Mouse (Mus musculus): ENCODE measurements around the gene BC030867. TPM values are rescaled to one million over a fixed set of nuclear protein-coding genes. Genes with fewer than 3 reads are reported as not detected.
A peak's percentile ranks its signal among the peaks of the same experiment; 100 is the strongest.

Gene BC030867
- under 1 TPM; 0.41 to 0.83 (median 0.56) TPM for total RNA-seq (2022)

DNA sequence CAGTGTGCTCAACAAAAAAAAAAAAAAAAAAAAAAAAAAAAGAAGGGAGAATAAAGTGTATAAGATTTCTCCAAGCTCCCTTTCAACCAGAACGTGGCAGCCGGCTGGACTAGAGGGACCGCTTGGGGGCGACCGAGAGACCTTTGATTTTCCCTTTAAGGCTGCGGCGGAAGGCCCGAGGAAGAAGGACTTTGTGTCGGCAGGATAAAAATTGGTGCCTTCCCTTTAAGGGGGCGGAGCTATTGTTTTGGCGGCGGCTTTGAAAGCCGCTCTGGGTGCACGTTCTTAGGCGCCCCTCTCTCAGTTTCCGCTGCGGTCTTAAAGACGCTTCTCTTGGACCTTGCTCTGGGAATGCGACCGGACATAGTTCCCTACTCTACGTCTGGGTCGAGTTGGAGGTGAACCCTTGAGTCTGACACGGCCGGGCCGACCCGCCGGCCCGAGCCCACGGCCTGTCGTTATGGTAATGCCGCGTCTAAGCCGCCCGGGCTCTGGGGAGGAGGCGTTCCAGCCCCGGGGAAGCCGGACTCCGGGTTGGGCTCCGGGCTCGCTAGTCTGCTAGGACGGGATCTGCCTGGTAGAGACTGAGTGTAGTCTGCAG lies at the start of gene BC030867:
BC030867 (plus strand) TSS at position 253 of the 601 bp plus-strand sequence.
- peak; percentile 83 for DNase-seq

DNA sequence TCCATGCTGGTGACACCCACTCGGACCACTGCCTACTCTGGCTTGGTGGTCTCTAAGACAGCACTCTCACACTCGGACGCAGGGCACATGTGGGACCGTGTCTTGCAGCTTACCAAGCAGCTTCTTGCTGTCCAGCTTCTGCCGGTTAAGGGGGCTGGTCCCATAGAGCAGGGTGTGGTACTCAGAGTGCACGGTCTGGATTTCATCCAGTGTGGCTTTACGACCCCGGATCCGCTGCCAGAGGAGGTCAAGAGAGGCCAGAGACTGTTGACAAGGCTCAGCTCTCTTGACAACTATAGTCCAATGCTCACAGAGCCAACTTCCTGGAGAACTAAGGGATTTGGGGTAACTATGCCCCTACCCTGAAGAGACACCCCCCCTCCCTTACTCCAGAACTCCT lies 48.8 kb upstream of the BC030867 start:
- DNase-seq: no peak

DNA sequence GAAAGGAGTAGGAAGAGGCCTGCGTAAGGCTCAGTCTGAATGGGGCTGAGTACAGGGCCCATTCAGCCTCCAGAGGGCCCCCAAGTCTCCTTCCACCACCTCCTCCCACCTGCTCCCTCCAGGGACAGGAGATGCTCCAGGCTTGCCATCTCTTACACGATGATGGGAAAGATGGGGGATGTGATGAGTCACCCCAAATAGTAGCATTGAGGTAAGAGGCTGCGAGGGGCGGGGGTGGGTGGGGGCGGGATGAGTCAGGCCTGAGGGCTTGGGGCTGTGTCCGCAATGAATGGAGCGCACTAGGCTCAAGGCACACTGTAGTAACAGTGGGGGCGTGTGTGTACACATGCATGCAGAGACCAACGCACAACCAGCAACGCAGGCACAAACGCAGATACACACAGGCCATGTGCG lies 47.3 kb upstream of the BC030867 start:
- DNase-seq: no peak

DNA sequence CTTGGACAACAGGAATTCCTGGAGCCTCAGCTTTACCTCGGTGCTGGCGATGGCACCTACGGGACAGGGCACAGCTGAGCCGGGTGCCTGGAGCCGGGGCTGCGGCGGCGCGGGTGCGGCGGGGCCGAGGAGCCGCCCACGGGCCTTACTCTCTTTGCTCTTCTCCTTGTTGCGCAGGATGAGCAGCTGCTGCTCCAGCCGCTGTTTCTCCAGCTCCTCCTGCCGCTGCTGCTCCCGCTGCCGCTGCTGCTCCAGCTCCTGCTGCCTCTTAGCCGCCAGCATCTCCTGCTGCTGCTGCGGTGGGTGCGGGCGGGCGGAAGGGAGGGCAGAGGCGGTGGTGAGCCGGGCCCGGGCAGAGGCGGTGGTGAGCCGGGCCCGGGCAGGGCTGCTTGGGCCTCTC lies 42.2 kb upstream of the BC030867 start:
- no peak for DNase-seq

DNA sequence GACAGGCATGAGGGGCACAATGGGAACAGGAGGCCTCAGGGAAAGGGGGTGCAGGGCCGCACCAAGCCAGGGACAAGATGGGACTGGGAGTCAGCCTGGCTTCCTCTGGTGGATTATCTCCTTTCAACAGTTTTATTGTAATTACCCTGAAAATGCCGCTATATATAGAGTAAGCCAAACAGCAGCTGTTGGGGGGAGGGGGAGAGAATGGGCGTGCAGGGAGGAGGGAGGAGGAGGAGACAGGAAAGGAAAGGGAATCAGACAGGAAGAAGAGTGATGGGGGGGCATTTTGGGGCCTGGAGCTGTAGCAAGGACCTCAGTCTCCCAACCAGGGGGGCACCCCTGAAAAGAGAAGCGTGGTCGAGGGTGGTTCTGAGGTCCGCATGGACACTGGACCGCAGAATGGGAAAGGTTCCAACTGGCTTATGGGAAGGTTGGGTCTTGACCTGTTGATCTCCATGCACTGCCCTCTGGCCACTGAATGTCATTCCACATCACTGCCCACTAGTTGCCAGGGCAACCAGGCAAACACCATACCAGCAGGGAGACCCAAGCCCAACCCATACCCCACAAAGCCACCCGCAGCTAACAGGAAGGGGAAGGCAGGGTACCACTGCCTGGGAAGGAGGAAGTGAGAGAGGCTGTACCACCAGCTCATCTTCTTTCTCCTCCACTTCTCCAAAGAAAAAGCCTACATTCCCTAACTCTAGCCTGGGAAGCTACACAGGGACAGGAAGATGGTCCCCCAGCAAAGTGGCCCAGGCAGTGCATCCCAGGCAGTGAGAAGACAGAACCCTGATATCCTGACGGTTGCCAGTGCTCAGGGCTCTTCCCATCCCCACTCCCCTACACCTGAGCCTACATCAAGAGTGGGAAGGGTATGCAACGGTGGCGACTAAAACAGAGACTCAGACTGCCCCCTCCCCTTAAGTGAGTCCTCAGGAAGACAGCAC lies 40.6 kb upstream of the BC030867 start:
- DNase-seq: no peak

DNA sequence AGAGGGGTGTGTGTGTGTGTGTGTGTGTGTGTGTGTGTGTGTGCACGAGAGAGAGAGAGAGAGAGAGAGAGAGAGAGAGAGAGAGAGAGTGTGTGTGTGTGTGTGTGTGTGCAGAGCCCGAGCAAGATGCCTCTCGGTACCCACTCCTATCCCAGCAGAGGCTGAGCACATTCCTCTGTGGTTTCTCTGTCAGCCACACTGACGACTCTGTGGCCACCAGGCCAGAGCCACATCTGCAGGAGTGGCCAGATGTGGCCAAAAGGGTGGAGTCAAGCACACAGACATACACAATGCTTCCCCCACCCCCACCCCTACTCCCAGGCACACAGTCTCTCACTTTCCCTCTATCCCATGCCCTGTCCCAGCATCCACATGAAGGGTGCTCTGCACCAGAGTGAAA lies 39.8 kb upstream of the BC030867 start:
- DNase-seq: no peak

DNA sequence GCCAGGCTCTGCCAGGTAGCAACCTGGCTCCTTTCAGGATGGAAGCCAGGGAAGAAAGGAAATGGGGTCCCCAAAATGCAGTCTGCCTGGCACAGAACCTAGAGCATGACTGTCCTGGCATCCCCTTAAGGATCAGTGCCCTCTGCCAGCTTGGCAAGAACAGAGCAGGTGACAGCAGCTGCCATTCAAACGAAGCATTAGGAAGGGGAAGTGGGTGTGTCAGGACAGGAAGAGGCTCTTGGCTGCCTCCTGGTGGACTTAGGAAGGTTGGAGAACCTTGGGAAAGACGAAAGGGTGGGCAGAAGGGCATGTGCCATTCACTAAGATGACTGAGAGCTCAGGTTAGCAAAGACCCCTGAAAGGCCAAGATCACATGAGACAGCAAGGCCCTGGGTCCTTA lies 38.9 kb upstream of the BC030867 start:
- DNase-seq: no peak

DNA sequence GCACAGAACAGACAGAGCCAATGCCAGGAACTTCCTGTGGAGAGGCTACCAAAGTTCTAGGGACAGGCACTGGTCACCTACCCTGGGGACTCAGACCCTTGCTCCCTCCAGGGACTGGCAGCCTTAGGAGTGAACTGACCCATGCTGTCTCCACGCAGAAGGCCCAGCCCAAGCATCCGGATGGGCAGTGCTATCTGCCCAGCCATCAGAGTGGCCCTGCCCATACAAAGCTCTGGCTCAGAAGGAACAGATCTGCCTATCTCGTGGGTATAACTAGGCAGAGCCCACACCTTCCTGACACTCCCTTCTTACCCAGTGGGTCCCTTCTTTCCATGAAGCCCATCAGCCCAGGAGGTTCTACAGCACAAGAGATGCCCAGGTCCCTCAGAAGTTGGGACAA lies 38.5 kb upstream of the BC030867 start:
- no peak for DNase-seq

DNA sequence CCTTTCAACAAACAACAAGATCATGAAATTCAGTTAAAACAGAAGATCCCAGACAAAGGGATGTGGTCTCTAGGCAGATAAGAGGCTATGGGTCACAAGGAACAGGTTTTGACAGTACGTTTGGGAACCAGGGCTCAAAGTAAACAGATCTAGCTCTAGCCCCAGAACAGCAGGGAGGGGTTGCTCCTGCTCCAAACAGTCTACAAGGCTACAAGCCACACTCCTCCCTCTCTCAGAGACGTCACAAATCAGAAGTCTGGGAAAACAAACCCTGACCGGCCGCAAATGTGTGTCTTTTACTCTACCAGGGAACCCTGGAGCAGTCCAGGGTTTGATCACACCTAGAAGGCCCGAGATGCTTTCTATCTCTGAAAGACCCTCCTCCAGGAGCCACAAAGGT lies 37.7 kb upstream of the BC030867 start:
- DNase-seq: no peak

DNA sequence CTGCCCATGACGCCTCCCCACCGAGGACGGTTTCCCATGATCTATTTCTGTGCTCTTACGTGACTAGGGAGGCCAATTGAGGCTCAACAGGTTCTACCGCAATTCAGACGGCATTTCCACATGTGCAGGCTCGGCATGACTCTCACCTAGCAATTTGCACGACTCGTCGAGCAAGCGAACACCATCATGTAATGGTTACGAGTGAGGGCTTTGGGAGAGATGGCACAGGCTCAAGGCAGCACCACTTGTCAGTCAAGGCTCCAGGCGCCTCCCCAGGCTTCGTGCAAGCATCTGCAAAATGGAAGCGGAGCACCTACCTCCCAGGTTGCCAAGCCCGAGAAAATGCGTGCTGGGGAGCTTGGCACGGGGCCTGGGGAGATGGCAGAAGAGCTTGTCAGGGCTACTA lies 36.7 kb upstream of the BC030867 start:
- DNase-seq: no peak

DNA sequence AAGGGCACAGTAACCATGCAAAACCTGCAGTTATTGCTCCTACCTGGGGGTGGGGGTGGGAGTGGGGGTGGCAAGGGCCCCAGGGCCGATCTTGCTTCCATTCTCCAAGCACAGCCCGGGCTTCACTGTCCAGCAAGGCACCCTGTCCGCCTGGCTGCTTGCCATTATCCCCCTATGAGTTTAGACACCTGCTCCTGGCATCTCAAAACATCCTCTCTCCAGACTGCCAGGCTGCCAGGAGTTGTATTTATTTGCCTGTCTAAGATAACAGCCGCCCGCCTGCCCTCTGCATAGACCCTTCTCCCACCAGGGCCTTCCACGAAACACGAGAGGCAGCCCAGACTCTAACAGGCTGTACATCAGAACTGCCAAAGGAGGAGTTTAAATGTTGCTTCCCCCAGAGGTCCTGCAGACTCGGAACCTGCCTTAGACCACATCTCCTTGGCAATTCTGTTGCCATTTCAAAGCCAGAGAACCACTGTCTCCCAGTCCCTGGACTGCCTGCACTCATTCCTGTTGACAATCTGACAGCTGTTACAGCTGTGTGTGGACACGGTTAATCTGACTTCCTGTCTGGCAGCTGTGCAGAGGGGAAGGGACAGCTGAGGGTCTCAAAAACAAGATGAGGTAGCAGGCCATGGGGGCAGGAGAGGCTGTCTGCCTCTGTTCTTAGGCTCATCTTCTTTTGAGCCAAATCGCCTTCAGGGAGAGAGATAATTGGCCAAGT lies 34.1 kb upstream of the BC030867 start:
- DNase-seq: no peak

DNA sequence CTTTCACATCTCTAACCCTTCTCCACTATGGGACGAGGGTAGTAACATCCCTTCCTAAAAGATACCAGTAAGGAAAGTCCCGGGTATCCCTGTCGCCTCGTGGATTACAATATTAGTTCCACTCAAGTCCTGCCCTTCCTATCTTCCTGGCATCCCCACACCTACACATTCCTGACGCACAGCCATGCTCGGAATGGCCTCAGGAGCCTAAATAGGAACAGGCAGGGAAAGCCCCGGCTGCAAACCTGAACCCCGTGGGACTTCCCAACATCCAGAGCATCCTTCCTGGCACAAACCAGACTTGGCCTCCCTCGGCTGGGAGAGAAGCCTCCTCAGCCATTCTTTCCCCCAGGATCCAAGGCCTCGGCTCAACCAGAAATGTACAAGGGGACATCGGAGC lies 33.2 kb upstream of the BC030867 start:
- no peak for DNase-seq

DNA sequence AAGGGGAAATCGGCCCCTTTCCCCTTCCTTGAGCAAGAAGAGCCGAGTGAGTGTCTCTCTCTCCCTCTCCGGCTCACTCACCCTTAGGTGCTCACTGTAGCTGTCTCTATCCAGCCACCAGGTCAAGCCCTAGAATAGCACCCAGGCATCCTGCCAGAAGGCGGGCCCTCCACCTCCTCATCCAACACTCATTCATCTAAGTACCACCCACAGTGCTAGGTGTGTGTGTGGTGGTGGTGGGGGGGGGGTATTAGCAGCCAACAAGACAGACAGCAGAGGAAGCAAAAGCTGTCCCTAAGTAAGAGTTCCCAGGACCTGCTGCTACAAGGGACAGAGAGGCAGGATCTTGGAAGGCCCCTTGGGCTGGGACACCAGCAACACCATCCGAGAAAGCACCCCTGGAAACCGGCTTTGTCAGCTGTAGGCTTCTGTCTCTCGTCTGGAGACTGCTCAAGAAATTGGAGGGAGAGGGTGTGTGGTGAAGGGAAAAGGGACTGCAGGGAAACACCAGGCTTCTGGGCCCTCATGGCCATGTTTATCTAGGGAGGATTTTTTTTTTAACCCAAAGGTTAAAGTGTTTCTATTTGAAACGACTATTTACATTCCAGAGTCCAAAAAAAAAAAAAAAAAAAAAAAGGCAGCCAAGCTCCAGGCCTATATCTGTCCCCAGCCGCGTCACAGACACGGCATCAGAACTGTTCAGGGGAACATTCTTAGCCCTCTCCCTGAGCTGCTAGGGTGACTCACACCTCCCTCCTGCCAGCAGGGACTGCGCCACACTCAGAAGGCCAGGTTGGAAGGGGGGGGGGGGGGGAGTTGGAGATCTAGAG lies 32.4 kb upstream of the BC030867 start:
- DNase-seq: peak; percentile 76

DNA sequence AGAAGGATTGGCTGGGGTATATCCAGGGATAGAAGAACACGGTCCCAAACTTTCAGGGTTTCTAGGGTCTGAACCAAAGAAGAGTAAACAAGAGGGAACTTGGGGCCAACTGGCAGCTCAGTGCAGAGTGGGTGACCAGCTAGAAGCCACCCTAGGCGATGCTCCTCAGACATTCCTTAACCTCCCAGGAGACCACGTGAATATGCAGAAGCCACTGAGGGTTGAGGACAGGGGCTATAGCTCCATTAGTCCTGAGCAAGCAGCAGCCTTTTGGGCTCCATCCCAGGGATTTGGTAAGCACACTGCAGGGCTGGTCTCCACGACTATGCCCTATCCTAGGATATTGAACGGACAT lies 31.8 kb upstream of the BC030867 start:
- DNase-seq: no peak

DNA sequence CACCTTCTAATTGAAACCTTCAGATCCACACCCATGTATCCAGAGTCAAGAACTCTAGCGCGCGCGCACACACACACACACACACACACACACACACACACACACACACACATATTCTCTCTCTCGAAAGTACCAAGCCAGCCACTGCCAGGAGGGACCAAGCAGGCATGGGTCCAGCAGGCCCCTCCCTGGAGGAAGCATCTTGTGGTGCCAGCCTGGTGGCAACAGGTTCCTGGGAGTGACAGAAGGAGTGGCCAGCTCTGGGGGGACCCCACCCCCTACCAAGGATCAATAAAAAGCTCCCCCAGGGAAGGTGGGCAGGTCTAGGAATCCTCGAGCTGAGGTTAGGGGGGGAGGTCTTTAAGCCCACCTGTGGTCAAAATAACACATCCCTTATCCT lies 31.3 kb upstream of the BC030867 start:
- DNase-seq: no peak

DNA sequence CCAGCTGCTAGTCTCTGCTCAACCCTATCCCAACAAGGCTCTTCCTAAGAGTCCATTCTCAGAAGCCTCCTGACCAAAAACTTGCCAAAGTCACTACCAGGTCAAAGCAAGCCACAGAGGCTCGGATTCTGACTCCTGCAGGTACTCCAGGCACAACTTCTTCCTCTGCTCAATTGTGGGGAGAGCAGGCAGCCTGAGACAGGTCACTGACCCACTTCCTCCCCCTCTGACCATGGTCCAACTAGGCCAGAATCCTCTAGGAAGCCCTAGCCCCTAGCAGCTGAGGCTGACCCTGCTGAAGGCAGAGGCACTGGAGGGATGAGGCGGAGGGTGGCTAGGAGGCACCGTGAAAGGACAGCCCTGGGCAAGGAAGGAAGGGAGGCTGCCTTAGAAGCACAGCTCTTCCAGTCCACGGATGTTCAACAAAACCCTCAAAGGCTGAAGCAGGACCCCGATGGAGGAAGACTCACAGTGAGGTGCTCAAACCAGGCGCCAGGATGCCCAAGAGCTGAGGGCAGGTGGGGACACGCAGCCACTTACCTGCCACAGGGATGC lies 30.7 kb upstream of the BC030867 start:
- DNase-seq: no peak

DNA sequence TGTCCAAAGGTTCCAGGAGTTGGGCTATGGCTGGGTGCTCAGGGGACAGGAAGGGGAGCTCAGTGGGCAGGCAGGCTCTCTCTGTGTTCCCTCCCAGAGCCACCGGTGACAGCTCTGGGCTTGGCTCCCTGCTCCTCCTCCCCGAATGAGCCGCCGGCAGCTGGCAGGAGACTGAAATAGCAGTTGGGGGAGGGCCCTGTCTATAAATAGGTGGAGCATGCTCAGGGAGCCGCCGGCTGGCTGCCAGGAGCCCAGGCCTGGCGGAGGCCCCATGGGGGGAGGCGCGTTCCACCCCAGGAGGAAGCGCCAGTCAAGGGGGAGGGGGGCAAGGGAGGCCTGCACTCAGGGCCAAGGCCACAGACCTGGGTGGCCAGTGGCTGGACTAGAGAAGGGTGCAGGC lies 29.9 kb upstream of the BC030867 start:
- DNase-seq: peak; percentile 95

DNA sequence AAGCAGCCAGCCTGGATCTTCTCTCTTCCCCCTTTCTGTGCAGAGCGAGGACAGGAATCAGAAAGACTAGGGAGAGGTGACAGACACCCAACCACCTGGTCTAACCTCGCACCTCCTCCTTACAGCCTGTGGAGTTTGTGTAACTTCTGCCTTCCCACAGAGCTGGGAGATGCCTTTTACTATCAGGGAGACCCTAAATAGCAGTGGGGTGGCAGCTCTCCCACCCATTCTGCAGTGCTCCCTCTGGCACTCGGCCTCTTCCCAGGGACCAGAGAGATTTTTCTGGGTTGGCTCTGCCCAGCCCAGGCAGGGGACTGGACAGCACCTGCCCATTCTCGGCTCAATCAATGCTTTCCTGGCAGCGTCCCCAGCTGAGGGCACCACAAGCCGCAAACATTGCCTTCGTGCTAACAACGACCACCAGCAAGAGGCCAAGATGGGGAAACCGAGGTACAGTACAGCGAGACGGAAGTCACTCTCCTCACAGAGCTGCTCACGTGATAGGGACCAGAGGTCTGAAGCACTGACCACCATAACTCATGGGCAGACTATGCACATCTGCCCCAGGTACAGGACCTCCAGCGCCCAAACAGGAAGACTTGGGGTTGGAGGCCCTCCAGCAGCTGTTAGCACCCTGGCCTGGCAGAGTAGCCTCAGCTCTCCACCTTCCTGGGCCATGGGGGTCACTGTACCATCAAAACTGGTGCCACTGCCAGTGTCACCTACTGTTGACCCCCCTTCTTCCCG lies 29.3 kb upstream of the BC030867 start:
- DNase-seq: no peak

DNA sequence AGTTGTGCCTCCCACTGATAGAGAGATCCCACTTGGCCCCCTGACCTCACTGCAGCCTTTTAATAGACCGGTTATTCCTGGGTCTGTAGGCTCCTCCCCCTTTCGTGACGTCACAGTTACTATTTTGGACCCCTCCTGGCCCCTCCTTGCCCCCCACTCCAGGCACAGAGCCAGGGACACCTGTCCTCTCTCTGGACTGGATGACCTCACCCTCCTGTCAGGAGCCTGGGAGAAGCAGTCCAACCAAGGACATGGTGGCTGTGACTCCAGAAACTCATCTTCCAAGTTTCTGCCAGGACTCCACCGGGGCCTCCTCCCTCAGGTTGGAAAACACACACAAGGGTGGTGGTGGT lies 28.7 kb upstream of the BC030867 start:
- peak; percentile 58 for DNase-seq

DNA sequence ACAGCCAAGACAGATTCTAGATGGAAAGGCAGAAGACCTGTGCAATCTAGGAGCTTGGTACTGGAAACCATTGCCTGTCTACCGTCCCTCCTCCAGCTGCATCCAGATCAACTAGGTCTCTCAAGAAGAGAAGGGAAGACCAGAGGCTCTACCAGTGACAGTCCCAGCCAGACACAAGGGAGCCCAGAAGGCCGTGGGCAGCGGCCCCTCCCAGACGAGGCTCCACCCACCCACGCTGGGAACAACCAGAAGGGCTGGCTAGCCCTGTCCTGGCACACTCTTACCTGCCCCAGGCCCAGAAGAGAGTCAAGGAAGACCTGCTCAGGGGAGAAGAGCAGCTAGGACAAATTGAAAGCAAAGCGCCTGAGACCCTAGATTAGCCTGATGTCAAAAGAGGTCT lies 28.2 kb upstream of the BC030867 start:
- DNase-seq: no peak

DNA sequence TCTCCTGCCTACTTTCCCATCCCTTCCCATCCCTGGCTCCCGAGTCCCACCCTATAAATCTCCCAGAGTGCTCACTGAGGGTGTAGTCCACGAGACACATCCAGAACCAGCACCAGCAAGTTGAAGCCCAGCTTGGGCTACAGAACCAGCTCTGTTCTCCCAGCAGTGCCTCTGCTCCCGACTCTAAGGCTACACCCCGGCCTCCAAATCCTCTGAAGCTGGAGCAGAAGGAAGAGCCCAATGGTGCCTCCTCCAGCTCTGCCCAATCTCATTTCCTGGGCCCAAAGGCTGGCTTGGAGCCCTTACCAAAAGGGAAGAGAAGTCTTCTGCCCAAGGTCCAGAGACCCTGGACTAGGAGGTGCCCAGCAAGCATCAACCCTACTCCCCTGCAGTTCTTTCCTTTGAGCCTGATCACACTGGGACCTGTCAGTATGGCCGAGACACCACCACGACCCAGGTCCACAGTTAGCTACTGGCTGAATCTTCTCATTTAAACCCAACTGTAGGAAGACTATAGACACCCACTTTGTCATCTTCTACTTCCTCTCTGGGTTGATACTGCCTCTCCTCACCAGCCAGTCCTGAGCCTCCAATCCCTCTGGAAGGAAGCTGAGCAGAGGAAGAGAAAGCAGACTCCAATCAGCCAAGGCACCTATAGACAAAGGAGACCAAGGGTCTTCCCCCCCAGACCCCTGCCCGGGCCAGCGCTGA lies 27.3 kb upstream of the BC030867 start:
- no peak for DNase-seq

Measured in adrenal gland, adult 8-10 months (tissue).